Mouse (Mus musculus): ENCODE measurements around the gene Tmem26. TPM values are rescaled to one million over a fixed set of nuclear protein-coding genes. Genes with fewer than 3 reads are reported as not detected.

Gene Tmem26
- polyA plus RNA-seq, 1 experiment = 0.31 TPM

- TF ChIP-seq CTCF (IDR thresholded peaks at IDR 0.05; ENCODE audit: borderline replicate concordance, insufficient read depth, low read depth, low read length) (no peak), POLR2A (IDR thresholded peaks at IDR 0.05; ENCODE audit: borderline replicate concordance, insufficient read depth, low read length) (no peak)
Observed at GRCm38 (mm10) chr10:68800339-68800738, 76.9 kb downstream of the Tmem26 start.

GRCm38 (mm10) chr10:68806328-68806727 is 82.9 kb downstream of the Tmem26 start:
- DNase-seq = no peak
- WGBS = 63% methylated on average over 1 of the region's 1 CpGs

More at GRCm38 (mm10) chr10:68800339-68800738, 76.9 kb downstream of the Tmem26 start:
- WGBS = 93% methylated on average over 7 of the region's 7 CpGs
- Histone ChIP-seq H3K27me3 (ENCODE audit: control insufficient read depth, insufficient read depth, low read length) (no peaks in the 10 kb centered on the region), H3K4me3 (replicated peaks; ENCODE audit: insufficient read depth, low read depth, low read length) (no peak overlapping the region), H3K27ac (ENCODE audit: insufficient read depth, low read length) (no peak overlapping the region), H3K4me1 (ENCODE audit: control insufficient read depth, insufficient read depth, low read length) (no peaks in the 10 kb centered on the region)
- DNase-seq = no peak

GRCm38 (mm10) chr10:68810958-68811357 is 87.5 kb downstream of the Tmem26 start:
- H3K4me3 ChIP-seq (replicated peaks; ENCODE audit: insufficient read depth, low read depth, low read length) = no peak overlapping the region
- H3K4me1 ChIP-seq (ENCODE audit: control insufficient read depth, insufficient read depth, low read length) = no peaks in the 10 kb centered on the region
- TF ChIP-seq POLR2A (IDR thresholded peaks at IDR 0.05; ENCODE audit: borderline replicate concordance, insufficient read depth, low read length) = no peak
- no peak for TF ChIP-seq CTCF (IDR thresholded peaks at IDR 0.05; ENCODE audit: borderline replicate concordance, insufficient read depth, low read depth, low read length)
- DNase-seq = no peak
- no peaks in the 10 kb centered on the region for H3K27me3 ChIP-seq (ENCODE audit: control insufficient read depth, insufficient read depth, low read length)
- WGBS = 85% methylated on average over 5 of the region's 5 CpGs
- no peak overlapping the region for H3K27ac ChIP-seq (ENCODE audit: insufficient read depth, low read length)

More at GRCm38 (mm10) chr10:68806328-68806727, 82.9 kb downstream of the Tmem26 start:
- Histone ChIP-seq H3K4me1 (ENCODE audit: control insufficient read depth, insufficient read depth, low read length) (no peaks in the 10 kb centered on the region), H3K27ac (ENCODE audit: insufficient read depth, low read length) (no peak overlapping the region), H3K27me3 (ENCODE audit: control insufficient read depth, insufficient read depth, low read length) (no peaks in the 10 kb centered on the region), H3K4me3 (replicated peaks; ENCODE audit: insufficient read depth, low read depth, low read length) (no peak overlapping the region)
- no peak for TF ChIP-seq POLR2A (IDR thresholded peaks at IDR 0.05; ENCODE audit: borderline replicate concordance, insufficient read depth, low read length)
- no peak for TF ChIP-seq CTCF (IDR thresholded peaks at IDR 0.05; ENCODE audit: borderline replicate concordance, insufficient read depth, low read depth, low read length)

GRCm38 (mm10) chr10:68812699-68813098 is 89.3 kb downstream of the Tmem26 start:
- WGBS = 87% methylated on average over 12 of the region's 12 CpGs

GRCm38 (mm10) chr10:68817281-68817680 is 93.8 kb downstream of the Tmem26 start:
- no peak overlapping the region for H3K27ac ChIP-seq (ENCODE audit: insufficient read depth, low read length)
- TF ChIP-seq POLR2A (IDR thresholded peaks at IDR 0.05; ENCODE audit: borderline replicate concordance, insufficient read depth, low read length) = no peak
- no peak for TF ChIP-seq CTCF (IDR thresholded peaks at IDR 0.05; ENCODE audit: borderline replicate concordance, insufficient read depth, low read depth, low read length)
- H3K4me1 ChIP-seq (ENCODE audit: control insufficient read depth, insufficient read depth, low read length) = no peaks in the 10 kb centered on the region
- no peak overlapping the region for H3K4me3 ChIP-seq (replicated peaks; ENCODE audit: insufficient read depth, low read depth, low read length)
- whole genome bisulfite sequencing = 87% methylated on average over 4 of the region's 4 CpGs
- no peak for DNase-seq
- no peaks in the 10 kb centered on the region for H3K27me3 ChIP-seq (ENCODE audit: control insufficient read depth, insufficient read depth, low read length)

More at GRCm38 (mm10) chr10:68812699-68813098, 89.3 kb downstream of the Tmem26 start:
- H3K4me1 ChIP-seq (ENCODE audit: control insufficient read depth, insufficient read depth, low read length) = no peaks in the 10 kb centered on the region
- no peak overlapping the region for H3K4me3 ChIP-seq (replicated peaks; ENCODE audit: insufficient read depth, low read depth, low read length)
- DNase-seq = no peak
- no peaks in the 10 kb centered on the region for H3K27me3 ChIP-seq (ENCODE audit: control insufficient read depth, insufficient read depth, low read length)
- TF ChIP-seq CTCF (IDR thresholded peaks at IDR 0.05; ENCODE audit: borderline replicate concordance, insufficient read depth, low read depth, low read length) = no peak
- no peak for TF ChIP-seq POLR2A (IDR thresholded peaks at IDR 0.05; ENCODE audit: borderline replicate concordance, insufficient read depth, low read length)
- no peak overlapping the region for H3K27ac ChIP-seq (ENCODE audit: insufficient read depth, low read length)

- WGBS = 87% methylated on average over 10 of the region's 10 CpGs
- no peak for TF ChIP-seq CTCF (IDR thresholded peaks at IDR 0.05; ENCODE audit: borderline replicate concordance, insufficient read depth, low read depth, low read length)
- TF ChIP-seq POLR2A (IDR thresholded peaks at IDR 0.05; ENCODE audit: borderline replicate concordance, insufficient read depth, low read length) = no peak
- Histone ChIP-seq H3K4me3 (replicated peaks; ENCODE audit: insufficient read depth, low read depth, low read length) (no peak overlapping the region), H3K4me1 (ENCODE audit: control insufficient read depth, insufficient read depth, low read length) (no peaks in the 10 kb centered on the region), H3K27ac (ENCODE audit: insufficient read depth, low read length) (no peak overlapping the region), H3K27me3 (ENCODE audit: control insufficient read depth, insufficient read depth, low read length) (no peaks in the 10 kb centered on the region)
- no peak for DNase-seq
Observed at GRCm38 (mm10) chr10:68818065-68818759, 94.8 kb downstream of the Tmem26 start.

GRCm38 (mm10) chr10:68824519-68824918 is 101.1 kb downstream of the Tmem26 start:
- Histone ChIP-seq H3K27ac (ENCODE audit: insufficient read depth, low read length) (no peak overlapping the region), H3K4me3 (replicated peaks; ENCODE audit: insufficient read depth, low read depth, low read length) (no peak overlapping the region), H3K4me1 (ENCODE audit: control insufficient read depth, insufficient read depth, low read length) (no peaks in the 10 kb centered on the region), H3K27me3 (ENCODE audit: control insufficient read depth, insufficient read depth, low read length) (no peaks in the 10 kb centered on the region)
- no peak for DNase-seq
- TF ChIP-seq POLR2A (IDR thresholded peaks at IDR 0.05; ENCODE audit: borderline replicate concordance, insufficient read depth, low read length) = no peak
- no peak for TF ChIP-seq CTCF (IDR thresholded peaks at IDR 0.05; ENCODE audit: borderline replicate concordance, insufficient read depth, low read depth, low read length)
- WGBS = 80% methylated on average over 4 of the region's 4 CpGs

Other genes starting within 250 kb of the Tmem26 start
- gene Cabcoco1, start 181.8 kb upstream of the Tmem26 start, polyA plus RNA-seq (2012; rRNA removed) = 1.8 and 1.9 TPM in 2 replicates